ENCODE assay signal across 17 mouse cellular contexts in the genomic region with DNA sequence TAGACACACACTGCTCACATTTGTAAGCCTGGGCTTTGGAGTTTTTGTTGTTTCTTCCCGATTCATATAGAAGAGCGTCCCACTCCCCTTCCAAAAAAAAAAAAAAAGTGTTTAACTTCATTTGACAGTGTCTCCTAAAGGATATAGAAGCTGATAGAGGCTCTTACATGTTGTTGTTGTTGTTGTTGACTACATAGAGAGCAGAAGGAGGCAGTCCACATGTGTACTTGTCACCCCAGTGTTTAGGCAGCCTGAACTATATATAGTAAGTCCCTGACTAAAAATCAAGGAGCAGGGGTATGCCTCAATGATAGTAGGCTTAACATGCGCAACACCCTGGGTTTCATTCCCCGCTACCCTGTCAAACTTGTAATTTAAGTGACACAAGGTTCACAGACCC. TPM values are rescaled to one million over a fixed set of nuclear protein-coding genes. Genes with fewer than 3 reads are reported as not detected.
A peak's percentile ranks its signal among the peaks of the same experiment; 100 is the strongest.
DNase-seq lines count a peak whose midpoint lies in the region; ATAC-seq lines count a peak whose summit lies in the region.
"Had no signal": no experiment of that assay in that cellular context is flagged by ENCODE, and none has a peak within 500 bp of the region (broad histone marks: within the 10 kb centered on the region; RNA-seq: fewer than 3 reads in every experiment).

No protein-coding gene starts in this region.

- 48% methylated on average over 4 of the region's 4 CpGs for WGBS in heart, embryonic 15.5 days
- WGBS in limb, embryonic 12.5 days = 52% methylated on average over 4 of the region's 4 CpGs
- WGBS in limb, embryonic 10.5 days = 44% methylated on average over 4 of the region's 4 CpGs
- 49% methylated on average over 4 of the region's 4 CpGs for WGBS in embryonic facial prominence, embryonic 13.5 days
- 58% methylated on average over 4 of the region's 4 CpGs for WGBS in limb, embryonic 13.5 days

- no peaks in the 10 kb centered on the region for H3K27me3 ChIP-seq in heart, embryonic 15.5 days
- H3K27me3 ChIP-seq in limb, embryonic 12.5 days = no peaks in the 10 kb centered on the region
- H3K27me3 ChIP-seq in limb, embryonic 10.5 days (ENCODE audit: low read depth, poor library complexity, severe bottlenecking) = 0 out of 2 replicates have a peak, but pooled peaks cover 7% of the 10 kb centered on the region
- no peaks in the 10 kb centered on the region for H3K27me3 ChIP-seq in embryonic facial prominence, embryonic 13.5 days
- no peaks in the 10 kb centered on the region for H3K27me3 ChIP-seq in limb, embryonic 13.5 days

- intact Hi-C loops in heart, postnatal 36 days (cut with DNase I) = loop anchor here (5.0 kb wide), 1 partner anchor 56 kb away; no protein-coding TSS in a partner anchor
- intact Hi-C loops in gastrocnemius, postnatal 36 days (cut with DNase I) = no loop called here

- DNase-seq in heart, postnatal 36 days = no peak
- no peak for DNase-seq in limb, embryonic 10.5 days (ENCODE audit: low spot score)
- no peak for DNase-seq in gastrocnemius, postnatal 36 days
- DNase-seq: adrenal gland, postnatal 25 days; cerebellum, adult 8-10 months; gastrocnemius, postnatal 25 days; kidney, postnatal 14 days; layer of hippocampus, adult 9-11 months; spleen, adult 18-20 months; thymus, postnatal 25 days had no signal

- no peaks in the 10 kb centered on the region for H3K9me3 ChIP-seq in heart, embryonic 15.5 days (replicated peaks)
- no peaks in the 10 kb centered on the region for H3K9me3 ChIP-seq in limb, embryonic 12.5 days
- no peaks in the 10 kb centered on the region for H3K9me3 ChIP-seq in limb, embryonic 10.5 days (replicated peaks)
- H3K9me3 ChIP-seq in embryonic facial prominence, embryonic 13.5 days = no peaks in the 10 kb centered on the region
- H3K9me3 ChIP-seq in limb, embryonic 13.5 days = no peaks in the 10 kb centered on the region
- H3K9me3 ChIP-seq: midbrain, embryonic 12.5 days had no signal

- H3K36me3 ChIP-seq in heart, embryonic 15.5 days = no peaks in the 10 kb centered on the region
- H3K36me3 ChIP-seq in limb, embryonic 12.5 days = no peaks in the 10 kb centered on the region
- H3K36me3 ChIP-seq in limb, embryonic 10.5 days = no peaks in the 10 kb centered on the region
- H3K36me3 ChIP-seq in embryonic facial prominence, embryonic 13.5 days = no peaks in the 10 kb centered on the region
- no peaks in the 10 kb centered on the region for H3K36me3 ChIP-seq in limb, embryonic 13.5 days
- H3K36me3 ChIP-seq: midbrain, embryonic 12.5 days had no signal

- ATAC-seq in heart, embryonic 15.5 days (replicated peaks; ENCODE audit: insufficient number of reproducible peaks, insufficient read depth, low FRiP score, low read depth) = no peak
- ATAC-seq in limb, embryonic 12.5 days (ENCODE audit: insufficient number of reproducible peaks, insufficient read depth, low FRiP score, low TSS enrichment, low read depth) = no peak
- ATAC-seq in embryonic facial prominence, embryonic 13.5 days (ENCODE audit: insufficient number of reproducible peaks, insufficient read depth, low FRiP score, low TSS enrichment, low read depth) = no peak
- no peak for ATAC-seq in limb, embryonic 13.5 days (ENCODE audit: low FRiP score, low read depth)

- peak overlapping the region; percentile 74 for H3K4me2 ChIP-seq in heart, embryonic 15.5 days
- H3K4me2 ChIP-seq in limb, embryonic 12.5 days = peak overlapping the region; percentile 71; the same call in 1 of the 2 replicates
- peak overlapping the region; percentile 74 for H3K4me2 ChIP-seq in embryonic facial prominence, embryonic 13.5 days
- H3K4me2 ChIP-seq in limb, embryonic 13.5 days (replicated peaks) = peak overlapping the region; percentile 36
- H3K4me2 ChIP-seq: hindbrain, embryonic 14.5 days had no signal

- H3K27ac ChIP-seq in heart, embryonic 15.5 days = peak overlapping the region; percentile 31; the same call in 1 of the 2 replicates
- no peak overlapping the region for H3K27ac ChIP-seq in limb, embryonic 12.5 days
- H3K27ac ChIP-seq in limb, embryonic 10.5 days = no peak overlapping the region
- no peak overlapping the region for H3K27ac ChIP-seq in embryonic facial prominence, embryonic 13.5 days
- no peak overlapping the region for H3K27ac ChIP-seq in limb, embryonic 13.5 days
- H3K27ac ChIP-seq: hindbrain, embryonic 14.5 days; liver, embryonic 14.5 days had no signal

- no peak overlapping the region for H3K4me3 ChIP-seq in heart, embryonic 15.5 days
- no peak overlapping the region for H3K4me3 ChIP-seq in limb, embryonic 12.5 days (replicated peaks)
- H3K4me3 ChIP-seq in limb, embryonic 10.5 days = no peak overlapping the region
- no peak overlapping the region for H3K4me3 ChIP-seq in embryonic facial prominence, embryonic 13.5 days
- no peak overlapping the region for H3K4me3 ChIP-seq in limb, embryonic 13.5 days
- H3K4me3 ChIP-seq: midbrain, embryonic 12.5 days had no signal

- peaks cover 38% of the 10 kb centered on the region for H3K4me1 ChIP-seq in heart, embryonic 15.5 days (replicated peaks)
- H3K4me1 ChIP-seq in limb, embryonic 12.5 days (replicated peaks) = peaks cover 36% of the 10 kb centered on the region
- H3K4me1 ChIP-seq in limb, embryonic 10.5 days = peaks cover 41% of the 10 kb centered on the region
- peaks cover 14% of the 10 kb centered on the region for H3K4me1 ChIP-seq in embryonic facial prominence, embryonic 13.5 days
- peaks cover 35% of the 10 kb centered on the region for H3K4me1 ChIP-seq in limb, embryonic 13.5 days

- no peak overlapping the region for H3K9ac ChIP-seq in heart, embryonic 15.5 days
- H3K9ac ChIP-seq in limb, embryonic 12.5 days (replicated peaks) = no peak overlapping the region
- H3K9ac ChIP-seq in embryonic facial prominence, embryonic 13.5 days = no peak overlapping the region
- H3K9ac ChIP-seq in limb, embryonic 13.5 days = no peak overlapping the region
- H3K9ac ChIP-seq: hindbrain, embryonic 14.5 days; liver, embryonic 14.5 days; midbrain, embryonic 12.5 days had no signal

RNA-seq across cellular contexts. Expression of gene Frs2, which starts 3.3 kb away (rescaled TPM):
- polyA plus RNA-seq in heart, embryonic 15.5 days (2015; fragmentation: Nextera tagmentation; extraction: Ambion mirVana) = 14.8 and 14.9 TPM in 2 replicates
- 10 to 100 TPM; 16.2 to 17.7 TPM for total RNA-seq in heart, postnatal 36 days (2021)
- polyA plus RNA-seq in limb, embryonic 12.5 days (2016; fragmentation: Nextera tagmentation; extraction: Ambion mirVana) = 21.2 and 24.8 TPM in 2 replicates
- 18.0 and 20.0 TPM in 2 replicates for polyA plus RNA-seq in limb, embryonic 10.5 days (2016; fragmentation: Nextera tagmentation; extraction: Ambion mirVana)
- polyA plus RNA-seq in embryonic facial prominence, embryonic 13.5 days (2015; fragmentation: Nextera tagmentation; extraction: Ambion mirVana) = 20.8 and 25.8 TPM in 2 replicates
- polyA plus RNA-seq in limb, embryonic 13.5 days (2015; fragmentation: Nextera tagmentation; extraction: Ambion mirVana) = 21.8 and 22.6 TPM in 2 replicates
- total RNA-seq in gastrocnemius, postnatal 36 days (2021) = 1 to 10 TPM; 7.6 to 8.9 TPM
